Mouse (Mus musculus): Measurements from ENCODE around the gene Gucy2g. TPM values are rescaled to one million over a fixed set of nuclear protein-coding genes. Genes with fewer than 3 reads are reported as not detected.

Gene Gucy2g
- total RNA-seq, 2 experiments from 2014 or later: 0.15 to 0.39 TPM

DNA sequence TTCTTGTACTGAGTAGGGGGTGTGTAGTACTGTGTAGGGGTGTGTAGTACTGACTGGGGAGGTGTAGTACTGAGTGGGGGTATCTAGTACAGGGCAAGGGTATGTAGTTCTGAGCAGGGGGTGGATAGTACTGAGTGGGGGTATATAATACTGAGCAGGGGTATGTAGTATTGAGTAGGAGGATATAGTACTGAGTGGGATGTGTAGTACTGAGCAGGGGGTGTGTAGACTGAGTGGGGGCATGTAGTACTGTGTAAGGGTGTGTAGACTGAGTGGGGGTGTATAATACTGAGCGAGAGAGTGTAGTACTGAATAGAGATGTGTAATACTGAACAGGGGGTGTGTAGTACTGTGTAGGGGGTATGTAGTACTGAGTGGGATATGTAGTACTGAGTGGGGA lies 29.3 kb downstream of the Gucy2g start:
- no peak for DNase-seq
- Histone ChIP-seq H3K27ac (no peak overlapping the region), H3K4me3 (no peak overlapping the region)
- no peak for TF ChIP-seq CTCF (IDR thresholded peaks at IDR 0.05)
- intact Hi-C loops (cut with DNase I): no loop called here

GRCm38 (mm10) chr19:55209084-55209483 lies 32.0 kb downstream of the Gucy2g start:
- Histone ChIP-seq H3K4me3 (no peak overlapping the region), H3K27ac (no peak overlapping the region)
- no peak for TF ChIP-seq CTCF (IDR thresholded peaks at IDR 0.05)
- no peak for DNase-seq
- intact Hi-C loops (cut with DNase I): loop anchor here (10.0 kb wide), 1 partner anchor 1164 kb away; the partner anchor contains the start of gene Adra2a

- Histone ChIP-seq H3K27ac (no peak overlapping the region), H3K4me3 (no peak overlapping the region)
- no peak for TF ChIP-seq CTCF (IDR thresholded peaks at IDR 0.05)
- no peak for DNase-seq
- intact Hi-C loops (cut with DNase I): loop anchor here (10.0 kb wide), 1 partner anchor 1164 kb away; the partner anchor contains the start of gene Adra2a
Observed at GRCm38 (mm10) chr19:55208654-55209053, 32.4 kb downstream of the Gucy2g start.

- no peak for TF ChIP-seq CTCF (IDR thresholded peaks at IDR 0.05)
- Histone ChIP-seq H3K27ac (no peak overlapping the region), H3K4me3 (no peak overlapping the region)
- intact Hi-C loops (cut with DNase I): loop anchor here (10.0 kb wide), 1 partner anchor 1163 kb away; the partner anchor contains the start of gene Adra2a
- DNase-seq: no peak
Observed at GRCm38 (mm10) chr19:55207746-55208538, 33.1 kb downstream of the Gucy2g start.

- DNase-seq: no peak
- no peak for TF ChIP-seq CTCF (IDR thresholded peaks at IDR 0.05)
- intact Hi-C loops (cut with DNase I): loop anchor here (10.0 kb wide), 1 partner anchor 1162 kb away; the partner anchor contains the start of gene Adra2a
- Histone ChIP-seq H3K27ac (no peak overlapping the region), H3K4me3 (no peak overlapping the region)
Observed at GRCm38 (mm10) chr19:55207205-55207604, 33.8 kb downstream of the Gucy2g start.

DNA sequence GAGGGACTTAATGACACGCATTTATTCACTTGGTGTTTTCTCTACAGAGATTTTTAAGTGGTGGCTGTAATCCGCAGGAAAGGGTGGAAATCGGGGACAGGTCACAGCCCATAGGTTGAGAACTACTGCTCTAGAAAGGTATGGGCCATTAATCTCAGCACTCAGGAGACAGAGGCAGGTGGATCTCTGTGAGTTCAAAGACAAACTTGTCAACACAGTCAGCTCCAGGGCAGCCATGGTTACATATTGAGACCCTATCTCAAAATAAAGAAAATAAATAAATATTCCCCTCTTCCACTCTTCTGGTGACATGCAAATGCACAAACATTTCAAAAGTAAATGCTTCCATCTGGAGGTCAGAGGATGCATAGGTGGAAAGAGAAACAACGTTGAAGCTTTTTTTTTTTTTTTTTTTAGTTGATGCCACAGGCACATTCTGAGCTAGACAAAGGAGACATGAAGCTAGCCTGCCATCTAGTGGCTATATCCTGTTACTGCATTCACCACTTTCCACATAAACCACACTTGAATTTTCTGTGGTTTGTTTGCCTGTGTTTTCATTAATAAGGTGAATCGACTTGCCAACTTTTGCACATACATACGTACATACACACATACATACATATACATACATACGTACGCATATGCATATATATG lies 34.4 kb downstream of the Gucy2g start:
- no peak overlapping the region for H3K27ac ChIP-seq
- TF ChIP-seq CTCF (IDR thresholded peaks at IDR 0.05): peak; percentile 88
- no peak for DNase-seq
- no peak overlapping the region for H3K4me3 ChIP-seq
- intact Hi-C loops (cut with DNase I): loop anchor here (10.0 kb wide), 1 partner anchor 1162 kb away; the partner anchor contains the start of gene Adra2a

GRCm38 (mm10) chr19:55198303-55198702 lies 42.7 kb downstream of the Gucy2g start:
- TF ChIP-seq CTCF (IDR thresholded peaks at IDR 0.05): peak; percentile 87
- DNase-seq: peak; percentile 63
- intact Hi-C loops (cut with DNase I): loop anchor here (1.0 to 2.0 kb wide), 2 partner anchors 100 to 125 kb away; no protein-coding TSS in a partner anchor
- H3K27ac ChIP-seq: no peak overlapping the region
- no peak overlapping the region for H3K4me3 ChIP-seq

DNA sequence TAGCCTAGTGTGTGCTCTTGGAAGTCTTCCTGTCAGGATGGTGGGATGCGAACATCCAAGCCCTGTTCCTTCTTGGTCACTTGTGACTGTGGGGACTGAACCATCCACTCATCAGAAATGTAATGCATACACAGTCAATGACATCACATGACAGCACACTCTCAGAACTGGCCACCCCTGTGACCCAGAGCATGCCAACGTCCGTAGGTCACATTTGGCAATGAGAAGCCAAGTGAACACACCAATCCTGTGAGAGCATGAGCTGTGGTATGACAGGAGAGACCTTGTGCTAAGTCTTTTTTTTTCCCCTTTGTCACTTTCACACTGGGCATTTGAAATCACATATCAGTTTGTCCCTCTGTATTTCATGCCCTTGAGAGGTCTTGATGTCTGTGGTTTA lies 45.5 kb downstream of the Gucy2g start:
- TF ChIP-seq CTCF (IDR thresholded peaks at IDR 0.05): no peak
- intact Hi-C loops (cut with DNase I): no loop called here
- no peak for DNase-seq
- Histone ChIP-seq H3K27ac (no peak overlapping the region), H3K4me3 (no peak overlapping the region)

- Histone ChIP-seq H3K4me3 (no peak overlapping the region), H3K27ac (peak overlapping the region; percentile 41)
- TF ChIP-seq CTCF (IDR thresholded peaks at IDR 0.05): no peak
- intact Hi-C loops (cut with DNase I): no loop called here
- DNase-seq: peak; percentile 35
Observed at GRCm38 (mm10) chr19:55194520-55195170, 46.4 kb downstream of the Gucy2g start.

DNA sequence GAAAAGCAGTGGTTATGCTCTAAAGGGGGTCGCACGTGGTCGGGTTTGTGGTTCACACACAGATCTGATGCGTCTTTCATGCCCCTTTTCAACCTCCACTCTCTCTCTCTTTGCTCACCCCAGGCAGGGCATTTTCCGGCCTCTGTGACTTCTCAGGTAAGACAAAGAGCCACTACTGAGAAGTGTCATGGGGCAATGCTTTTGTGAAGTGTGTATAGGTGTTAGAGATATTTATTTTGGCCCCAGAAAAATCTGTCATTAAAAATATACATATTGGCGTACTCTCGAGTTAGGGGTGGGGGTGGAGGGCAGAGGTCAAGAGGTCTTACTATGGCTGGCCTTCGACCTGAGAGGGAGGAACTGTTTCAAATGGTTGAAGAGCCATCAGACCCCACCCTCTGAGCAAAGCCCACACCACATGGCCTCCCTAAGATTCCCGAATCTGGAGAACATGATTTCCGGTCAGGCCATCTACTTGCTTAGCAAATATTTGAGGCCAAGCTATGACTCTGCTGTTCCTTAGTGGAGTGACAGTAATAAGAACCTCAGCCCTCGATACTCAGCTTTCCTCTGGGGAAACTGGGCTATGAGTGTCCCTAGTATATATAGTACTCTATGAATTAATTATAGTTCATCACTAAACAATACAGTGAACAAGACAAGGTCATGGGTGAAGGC lies 47.2 kb downstream of the Gucy2g start:
- H3K4me3 ChIP-seq: no peak overlapping the region
- TF ChIP-seq CTCF (IDR thresholded peaks at IDR 0.05): no peak
- intact Hi-C loops (cut with DNase I): no loop called here
- peak overlapping the region; percentile 41 for H3K27ac ChIP-seq
- no peak for DNase-seq

- Histone ChIP-seq H3K27ac (peak overlapping the region; percentile 79; the same call in 1 of the 2 replicates), H3K4me3 (no peak overlapping the region)
- DNase-seq: no peak
- no peak for TF ChIP-seq CTCF (IDR thresholded peaks at IDR 0.05)
- intact Hi-C loops (cut with DNase I): no loop called here
Observed at GRCm38 (mm10) chr19:55192254-55192945, 48.6 kb downstream of the Gucy2g start.

DNA sequence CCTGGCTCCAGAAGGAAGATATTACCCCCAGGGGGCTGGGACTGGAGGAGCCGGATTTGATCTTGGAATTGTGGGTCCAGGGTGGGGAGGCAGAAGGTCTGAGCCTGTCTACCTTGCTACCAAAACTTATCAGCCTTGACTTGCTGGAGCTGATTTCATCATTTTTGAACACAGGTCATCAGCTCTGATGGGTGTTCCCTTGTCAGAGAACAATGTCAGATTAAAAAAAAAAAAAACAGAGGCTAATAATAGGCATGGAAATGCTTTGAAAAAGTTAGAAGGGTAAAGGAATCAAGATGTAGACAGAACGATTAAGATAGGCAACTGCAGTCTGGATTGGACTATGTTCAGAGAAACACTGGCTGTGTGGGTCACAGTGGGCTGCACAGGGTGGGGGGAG lies 49.4 kb downstream of the Gucy2g start:
- DNase-seq: no peak
- Histone ChIP-seq H3K27ac (peak overlapping the region; percentile 79), H3K4me3 (no peak overlapping the region)
- intact Hi-C loops (cut with DNase I): no loop called here
- TF ChIP-seq CTCF (IDR thresholded peaks at IDR 0.05): no peak

All from gastrocnemius, adult 2 months (tissue).